Mouse (Mus musculus) ES-E14 (cell line): ENCODE results near the gene Acaca. TPM values are rescaled to one million over a fixed set of nuclear protein-coding genes. Genes with fewer than 3 reads are reported as not detected.
"Not testable (repeated sequence)": the region's sequence is repeated elsewhere in the genome, so short reads cannot be mapped to it uniquely, and the experiment has no call there.

Experiments
- DNase-seq: peaks from one replicate; pipeline ENCODE4 v3.0.0-alpha.2; 2013; ENCODE audit warnings: low read depth, low spot score
- H3K27ac ChIP-seq: 2 replicates; pipeline ENCODE4 v1.5.1; 2012; ENCODE audit warnings: low read depth, mild to moderate bottlenecking, low read length, moderate library complexity, mixed read lengths; ENCODE audit not compliant: poor library complexity, insufficient read depth, severe bottlenecking
- H3K36me3 ChIP-seq: 2 replicates; pipeline ENCODE4 v1.6.1; 2012; ENCODE audit warnings: mild to moderate bottlenecking, low read length, moderate library complexity, mixed read lengths; ENCODE audit not compliant: control insufficient read depth, poor library complexity, insufficient read depth, severe bottlenecking
- H3K4me1 ChIP-seq, 2 experiments: fragments of 150-350 bp in 1 of 2; sonication (generic) in 1 of 2; 2 replicates each; pipeline ENCODE4 v1.6.1; 2012; ENCODE audit warnings: low read length in 2 of 2, mild to moderate bottlenecking in 1 of 2, mixed read lengths in 1 of 2; ENCODE audit not compliant: control insufficient read depth in 2 of 2, insufficient read depth in 2 of 2, poor library complexity in 1 of 2
- H3K4me3 ChIP-seq, 2 experiments: fragments of 150-350 bp in 1 of 2; sonication (generic) in 1 of 2; 2 replicates each; pipeline ENCODE4 v1.5.1; 2012; ENCODE audit warnings: low read length in 2 of 2, low read depth in 1 of 2, mild to moderate bottlenecking in 1 of 2, mixed read lengths in 1 of 2; ENCODE audit not compliant: insufficient read depth in 1 of 2, poor library complexity in 1 of 2, severe bottlenecking in 1 of 2
- H3K9ac ChIP-seq: 2 replicates; pipeline ENCODE4 v1.6.1; 2012; ENCODE audit warnings: low read depth, mild to moderate bottlenecking, low read length, mixed read lengths; ENCODE audit not compliant: poor library complexity, insufficient read depth, severe bottlenecking
- H3K9me3 ChIP-seq: fragments of 150-350 bp; sonication (generic); 2 replicates; pipeline ENCODE4 v1.6.1; 2012; ENCODE audit warnings: low read depth, mild to moderate bottlenecking, low read length; ENCODE audit not compliant: control insufficient read depth, insufficient read depth
- CHD2 ChIP-seq: IDR thresholded peaks from 2 replicates; pipeline ENCODE4 v1.6.1; 2014; ENCODE audit warnings: mild to moderate bottlenecking, low read depth, low read length, inconsistent platforms
- HCFC1 ChIP-seq: IDR thresholded peaks from 2 replicates; pipeline ENCODE4 v1.6.1; 2012; ENCODE audit warnings: low read length, inconsistent platforms, borderline replicate concordance; ENCODE audit not compliant: insufficient read depth
- MAFK ChIP-seq: IDR thresholded peaks from 2 replicates; pipeline ENCODE4 v1.6.1; 2014; ENCODE audit warnings: mild to moderate bottlenecking, low read depth, low read length, inconsistent platforms; ENCODE audit not compliant: insufficient read depth
- ZC3H11A ChIP-seq: IDR thresholded peaks from 2 replicates; pipeline ENCODE4 v1.6.1; 2012; ENCODE audit warnings: low read depth, mild to moderate bottlenecking, inconsistent platforms, low read length, borderline replicate concordance
- ZNF384 ChIP-seq: IDR thresholded peaks from 2 replicates; pipeline ENCODE4 v1.6.1; 2012; ENCODE audit warnings: low read depth, low read length, inconsistent platforms
- in situ Hi-C, 2 experiments: fragments of 600-800 bp; cut with MboI; formaldehyde crosslinking; loops; one replicate each; pipeline ENCODE4 v1.15.1; 2025; ENCODE audit warnings: low sequenced_read_pairs in 2 of 2, inconsistent platforms in 1 of 2; ENCODE audit not compliant: unreplicated experiment in 2 of 2
- total RNA-seq: library from RNA; depleted of rRNA; stranded (reverse); fragments of 300-350 nt; gene quantifications from 2 replicates; pipeline ENCODE4 v1.2.3, GENCODE M21; 2012

Gene Acaca
- total RNA-seq, 1 experiment = 68.0 TPM

DNA sequence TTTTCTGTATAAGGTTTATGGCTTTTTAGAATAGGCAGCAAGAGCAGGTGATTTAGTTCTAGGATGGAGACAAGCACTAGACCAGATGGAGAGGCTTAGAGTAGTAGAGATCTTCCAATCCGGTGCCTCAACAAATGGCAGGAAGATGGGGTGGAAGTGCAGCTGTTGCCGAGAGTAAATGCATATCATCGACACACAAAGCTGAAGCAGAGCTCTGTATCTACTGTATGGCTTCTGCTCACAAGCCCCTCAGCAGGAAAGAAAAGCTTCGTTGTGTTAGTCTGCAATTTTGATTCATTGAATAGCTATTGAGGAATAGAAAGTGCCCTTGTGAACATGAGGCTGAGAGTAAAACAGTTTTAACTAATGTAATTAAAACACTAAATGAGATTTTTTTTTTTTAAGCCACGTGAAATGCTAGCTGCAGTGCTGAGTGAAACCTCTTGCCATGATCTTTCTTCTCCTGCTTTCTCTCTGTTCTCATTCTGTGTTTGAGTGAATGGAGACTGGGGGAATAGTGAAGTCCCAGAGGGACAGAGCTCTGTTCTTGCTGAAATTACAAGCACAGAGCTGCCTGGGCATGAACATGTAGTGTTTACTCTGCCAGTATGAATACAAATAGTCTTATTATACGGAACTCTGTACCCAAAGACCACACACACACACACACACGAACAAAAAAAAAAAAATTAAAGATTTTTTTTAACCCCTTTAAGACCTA, 194.7 kb downstream of the Acaca start:
- TF ChIP-seq MAFK (no peak), ZC3H11A (no peak), HCFC1 (no peak), ZNF384 (no peak), CHD2 (no peak)
- H3K4me3 ChIP-seq = no peak overlapping the region
- H3K27ac ChIP-seq = no peak overlapping the region

GRCm38 (mm10) chr11:84327086-84327485, 197.6 kb downstream of the Acaca start:
- no peaks in the 10 kb centered on the region for H3K4me1 ChIP-seq
- H3K9me3 ChIP-seq = no peaks in the 10 kb centered on the region
- H3K27ac ChIP-seq = no peak overlapping the region
- H3K9ac ChIP-seq = no peak overlapping the region
- DNase-seq = no peak
- H3K36me3 ChIP-seq = no peaks in the 10 kb centered on the region
- no peak overlapping the region for H3K4me3 ChIP-seq
- no peak for TF ChIP-seq CHD2
- no peak for TF ChIP-seq HCFC1
- TF ChIP-seq ZNF384 = no peak
- TF ChIP-seq MAFK = no peak
- TF ChIP-seq ZC3H11A = no peak
- in situ Hi-C loops = no loop called here

More for the DNA sequence above, 194.7 kb downstream of the Acaca start:
- no peak for DNase-seq
- Histone ChIP-seq H3K36me3 (no peaks in the 10 kb centered on the region), H3K9ac (no peak overlapping the region), H3K4me1 (no peaks in the 10 kb centered on the region), H3K9me3 (no peaks in the 10 kb centered on the region)
- in situ Hi-C loops = no loop called here

GRCm38 (mm10) chr11:84332384-84332783, 202.9 kb downstream of the Acaca start:
- TF ChIP-seq ZC3H11A (no peak), CHD2 (no peak), HCFC1 (no peak), MAFK (no peak), ZNF384 (no peak)
- in situ Hi-C loops = no loop called here
- no peak overlapping the region for H3K9ac ChIP-seq
- no peak overlapping the region for H3K27ac ChIP-seq
- DNase-seq = no peak
- no peaks in the 10 kb centered on the region for H3K9me3 ChIP-seq
- no peak overlapping the region for H3K4me3 ChIP-seq
- H3K36me3 ChIP-seq = no peaks in the 10 kb centered on the region
- no peaks in the 10 kb centered on the region for H3K4me1 ChIP-seq

DNA sequence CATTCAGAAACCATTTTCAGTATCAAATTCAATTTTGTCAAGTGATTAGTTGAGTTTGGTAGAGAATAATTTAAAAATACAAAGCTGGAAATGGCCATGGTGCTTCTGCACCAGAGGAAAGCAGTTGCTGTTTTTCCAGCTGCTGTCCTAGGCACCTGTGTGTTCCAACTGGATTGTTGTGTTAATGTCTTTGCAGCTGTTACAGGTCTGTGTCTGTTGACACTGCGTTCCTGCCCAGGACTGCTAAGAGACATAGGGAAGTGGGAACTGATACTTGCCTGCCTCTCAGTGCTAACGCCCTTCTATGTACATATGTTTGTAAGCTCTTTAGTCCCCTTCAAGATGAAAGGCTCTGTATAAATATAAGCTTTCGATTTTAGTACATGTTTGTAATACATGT, 203.4 kb downstream of the Acaca start:
- no peak overlapping the region for H3K9ac ChIP-seq
- H3K36me3 ChIP-seq = no peaks in the 10 kb centered on the region
- DNase-seq = no peak
- no peaks in the 10 kb centered on the region for H3K4me1 ChIP-seq
- no peak overlapping the region for H3K4me3 ChIP-seq
- TF ChIP-seq ZNF384 (no peak), HCFC1 (no peak), MAFK (no peak), CHD2 (no peak), ZC3H11A (no peak)
- no peak overlapping the region for H3K27ac ChIP-seq
- H3K9me3 ChIP-seq = no peaks in the 10 kb centered on the region
- in situ Hi-C loops = no loop called here

GRCm38 (mm10) chr11:84338273-84338672, 208.8 kb downstream of the Acaca start:
- H3K9ac ChIP-seq, H3K36me3 ChIP-seq, H3K4me3 ChIP-seq, H3K27ac ChIP-seq, in situ Hi-C loops, H3K9me3 ChIP-seq, DNase-seq, H3K4me1 ChIP-seq: not testable (repeated sequence)
